9 mouse cellular contexts compared by ENCODE assay signal in the genomic region with DNA sequence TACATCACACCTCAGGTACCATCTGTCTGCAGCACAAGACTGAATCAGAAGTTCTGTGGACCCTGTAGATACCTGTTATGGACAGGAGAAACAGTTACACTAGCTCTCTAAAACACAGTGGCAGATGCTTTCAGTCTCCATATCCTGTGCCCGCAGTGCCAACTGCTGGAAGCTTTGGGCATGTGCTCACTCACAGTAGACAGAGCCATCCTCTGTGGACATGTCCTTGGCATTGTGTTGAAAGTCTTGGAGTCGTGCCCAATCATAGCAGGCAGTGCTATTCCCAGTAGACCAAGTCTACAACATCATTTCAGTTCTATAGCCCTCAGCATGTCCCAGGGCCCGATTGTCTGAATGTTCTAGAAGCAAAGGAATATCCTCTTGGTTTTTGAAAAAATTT.
DNase-seq lines count a peak whose midpoint lies in the region; ATAC-seq and TF ChIP-seq lines count a peak whose summit lies in the region.
"Had no signal": no experiment of that assay in that cellular context is flagged by ENCODE, and none has a peak within 500 bp of the region (broad histone marks: within the 10 kb centered on the region; RNA-seq: fewer than 3 reads in every experiment).

No protein-coding gene starts in this region.

- TF ChIP-seq CTCF in forebrain, postnatal 0 days (IDR thresholded peaks at IDR 0.05; ENCODE audit: low read depth): peak; percentile 35; the same call in 1 of the 2 replicates
- TF ChIP-seq CTCF in liver, adult 2 months (IDR thresholded peaks at IDR 0.05; ENCODE audit: low read depth, low read length): no peak
- no peak for TF ChIP-seq CTCF in liver, postnatal 0 days (IDR thresholded peaks at IDR 0.05; ENCODE audit: low read depth)

- peak; percentile 34 for DNase-seq in forebrain, postnatal 0 days
- peak; percentile 19 for DNase-seq in liver, adult 2 months (ENCODE audit: extremely low read depth, low read depth, low spot score)
- DNase-seq in liver, postnatal 0 days: no peak
- peak; percentile 76 for DNase-seq in adipocyte (ENCODE audit: low spot score)
- DNase-seq in frontal cortex, postnatal 10 days (ENCODE audit: low spot score in 2 of 2): peak; percentile 5 to 11
- DNase-seq in thymus, postnatal 14 days: no peak
- no peak for DNase-seq in thymus, postnatal 36 days

- no peaks in the 10 kb centered on the region for H3K9me3 ChIP-seq in forebrain, postnatal 0 days (ENCODE audit: low read length)
- no peaks in the 10 kb centered on the region for H3K9me3 ChIP-seq in forebrain, embryonic 13.5 days (replicated peaks)
- no peaks in the 10 kb centered on the region for H3K9me3 ChIP-seq in liver, postnatal 0 days (ENCODE audit: low read length)
- H3K9me3 ChIP-seq: liver, embryonic 15.5 days had no signal

- H3K36me3 ChIP-seq in forebrain, postnatal 0 days (ENCODE audit: insufficient read depth): no peaks in the 10 kb centered on the region
- H3K36me3 ChIP-seq in forebrain, embryonic 13.5 days (ENCODE audit: poor library complexity, severe bottlenecking): no peaks in the 10 kb centered on the region
- H3K36me3 ChIP-seq in liver, adult 2 months (ENCODE audit: control insufficient read depth, insufficient read depth, low read length): no peaks in the 10 kb centered on the region
- H3K36me3 ChIP-seq in liver, postnatal 0 days (replicated peaks; ENCODE audit: insufficient read depth, low read length): no peaks in the 10 kb centered on the region
- H3K36me3 ChIP-seq: liver, embryonic 15.5 days had no signal

- ATAC-seq in forebrain, postnatal 0 days: peak; percentile 58
- no peak for ATAC-seq in forebrain, embryonic 13.5 days
- ATAC-seq in liver, postnatal 0 days: no peak

- no peak overlapping the region for H3K4me3 ChIP-seq in forebrain, postnatal 0 days (ENCODE audit: low read depth, low read length)
- H3K4me3 ChIP-seq in forebrain, embryonic 13.5 days: no peak overlapping the region
- no peak overlapping the region for H3K4me3 ChIP-seq in liver, adult 2 months (ENCODE audit: insufficient read depth, low read depth, low read length)
- no peak overlapping the region for H3K4me3 ChIP-seq in liver, postnatal 0 days (ENCODE audit: low read depth, low read length)
- H3K4me3 ChIP-seq: liver, embryonic 15.5 days had no signal

- H3K27ac ChIP-seq in forebrain, postnatal 0 days (ENCODE audit: low read depth, low read length): no peak overlapping the region
- no peak overlapping the region for H3K27ac ChIP-seq in forebrain, embryonic 13.5 days
- H3K27ac ChIP-seq in liver, adult 2 months (replicated peaks; ENCODE audit: insufficient read depth, low read depth, low read length): no peak overlapping the region
- no peak overlapping the region for H3K27ac ChIP-seq in liver, postnatal 0 days (ENCODE audit: low read depth)
- H3K27ac ChIP-seq: liver, embryonic 15.5 days had no signal

- no peaks in the 10 kb centered on the region for H3K79me2 ChIP-seq in liver, adult 2 months (ENCODE audit: control insufficient read depth, insufficient read depth, low read length)

- H3K4me2 ChIP-seq in forebrain, postnatal 0 days (ENCODE audit: low read depth): no peak overlapping the region
- H3K4me2 ChIP-seq in forebrain, embryonic 13.5 days: no peak overlapping the region
- H3K4me2 ChIP-seq in liver, postnatal 0 days (ENCODE audit: low read depth, low read length): no peak overlapping the region
- H3K4me2 ChIP-seq: liver, embryonic 15.5 days had no signal

- TF ChIP-seq POLR2A in liver, adult 2 months (IDR thresholded peaks at IDR 0.05; ENCODE audit: extremely low read depth, insufficient read depth, low read length): no peak

- 75% methylated on average over 3 of the region's 3 CpGs for WGBS in forebrain, postnatal 0 days
- 86% methylated on average over 3 of the region's 3 CpGs for WGBS in forebrain, embryonic 13.5 days
- 74% methylated on average over 3 of the region's 3 CpGs for WGBS in liver, adult 2 months
- WGBS in liver, postnatal 0 days (ENCODE audit: insufficient replicate concordance): 71% methylated on average over 3 of the region's 3 CpGs

- no peak for TF ChIP-seq EP300 in liver, postnatal 0 days (IDR thresholded peaks at IDR 0.05; ENCODE audit: low read depth)

- H3K27me3 ChIP-seq in forebrain, postnatal 0 days (ENCODE audit: insufficient read depth, low read length): no peaks in the 10 kb centered on the region
- H3K27me3 ChIP-seq in forebrain, embryonic 13.5 days: no peaks in the 10 kb centered on the region
- H3K27me3 ChIP-seq in liver, adult 2 months (ENCODE audit: control insufficient read depth, insufficient read depth, low read length): no peaks in the 10 kb centered on the region
- no peaks in the 10 kb centered on the region for H3K27me3 ChIP-seq in liver, postnatal 0 days (ENCODE audit: insufficient read depth, low read length)
- H3K27me3 ChIP-seq: liver, embryonic 15.5 days had no signal

- no peaks in the 10 kb centered on the region for H3K4me1 ChIP-seq in forebrain, postnatal 0 days (ENCODE audit: insufficient read depth)
- H3K4me1 ChIP-seq in forebrain, embryonic 13.5 days: no peaks in the 10 kb centered on the region
- H3K4me1 ChIP-seq in liver, adult 2 months (ENCODE audit: control insufficient read depth, insufficient read depth, low read length): no peaks in the 10 kb centered on the region
- no peaks in the 10 kb centered on the region for H3K4me1 ChIP-seq in liver, postnatal 0 days (ENCODE audit: insufficient read depth)
- H3K4me1 ChIP-seq: liver, embryonic 15.5 days had no signal

- H3K9ac ChIP-seq in forebrain, postnatal 0 days: no peak overlapping the region
- H3K9ac ChIP-seq in forebrain, embryonic 13.5 days: no peak overlapping the region
- H3K9ac ChIP-seq in liver, adult 2 months (ENCODE audit: low read depth, low read length): no peak overlapping the region
- H3K9ac ChIP-seq in liver, postnatal 0 days (replicated peaks): no peak overlapping the region
- H3K9ac ChIP-seq: liver, embryonic 15.5 days had no signal

Comparison
In these comparisons a context has a peak if more than half of its experiments do, and no peak if none do; other contexts are left out.
1. DNase-seq: peak in forebrain, postnatal 0 days (single experiment), liver, adult 2 months (single experiment), adipocyte (single experiment) and frontal cortex, postnatal 10 days (2 of 2); none in liver, postnatal 0 days (single experiment), thymus, postnatal 14 days (single experiment) and thymus, postnatal 36 days (0 of 2).